Mouse (Mus musculus) heart, adult 8-10 months (tissue): ENCODE data around the gene Trim46. TPM values are rescaled to one million over a fixed set of nuclear protein-coding genes. Genes with fewer than 3 reads are reported as not detected.
"Not testable (repeated sequence)": the region's sequence is repeated elsewhere in the genome, so short reads cannot be mapped to it uniquely, and the experiment has no call there.

Experiments used
- DNase-seq: peaks from one replicate; pipeline ENCODE4 v3.0.0; 2022; ENCODE audit warnings: low spot score
- total RNA-seq, 4 experiments: library from RNA; stranded (reverse); gene quantifications; 2 replicates each; pipeline ENCODE4 v1.2.4; 2022

Gene Trim46
- total RNA-seq, 4 experiments from 2014 or later = 0.34 to 0.87 (median 0.83) TPM

GRCm38 (mm10) chr3:89233562-89234110, 12.5 kb downstream of the Trim46 start:
- DNase-seq = no peak

- no peak for DNase-seq
Measured at GRCm38 (mm10) chr3:89232614-89233013, 13.5 kb downstream of the Trim46 start.

GRCm38 (mm10) chr3:89231772-89232275, 14.3 kb downstream of the Trim46 start:
- no peak for DNase-seq

- no peak for DNase-seq
Measured at GRCm38 (mm10) chr3:89231345-89231744, 14.8 kb downstream of the Trim46 start.

- no peak for DNase-seq
Measured at GRCm38 (mm10) chr3:89230561-89230960, 15.5 kb downstream of the Trim46 start.

- no peak for DNase-seq
Measured at GRCm38 (mm10) chr3:89229276-89229675, 16.8 kb downstream of the Trim46 start.

- DNase-seq = no peak
Measured at GRCm38 (mm10) chr3:89228836-89229235, 17.3 kb downstream of the Trim46 start, which contains the start of gene Muc1. Gene Muc1 (plus strand): TSS chr3:89229057.

GRCm38 (mm10) chr3:89228180-89228549, 17.9 kb downstream of the Trim46 start:
- DNase-seq = peak; percentile 89

GRCm38 (mm10) chr3:89227307-89228179, 18.6 kb downstream of the Trim46 start:
- peak; percentile 80 for DNase-seq

GRCm38 (mm10) chr3:89226900-89227299, 19.2 kb downstream of the Trim46 start, which contains the start of gene Mtx1:
Gene Mtx1 (minus strand): TSS chr3:89227088.
- no peak for DNase-seq

- no peak for DNase-seq
Measured at GRCm38 (mm10) chr3:89226361-89226760, 19.7 kb downstream of the Trim46 start.

GRCm38 (mm10) chr3:89225918-89226317, 20.2 kb downstream of the Trim46 start:
- DNase-seq = no peak

- DNase-seq = no peak
Measured at GRCm38 (mm10) chr3:89225321-89225815, 20.7 kb downstream of the Trim46 start.

GRCm38 (mm10) chr3:89224796-89225195, 21.3 kb downstream of the Trim46 start:
- DNase-seq = no peak

- DNase-seq = no peak
Measured at GRCm38 (mm10) chr3:89221167-89221566, 24.9 kb downstream of the Trim46 start.

- no peak for DNase-seq
Measured at GRCm38 (mm10) chr3:89219546-89219945, 26.6 kb downstream of the Trim46 start.

GRCm38 (mm10) chr3:89218271-89218670, 27.8 kb downstream of the Trim46 start:
- no peak for DNase-seq

GRCm38 (mm10) chr3:89216407-89216806, 29.7 kb downstream of the Trim46 start:
- not testable (repeated sequence) for DNase-seq

- DNase-seq = peak; percentile 84
Measured at GRCm38 (mm10) chr3:89215853-89216252, 30.3 kb downstream of the Trim46 start.

- no peak for DNase-seq
Measured at GRCm38 (mm10) chr3:89214681-89215411, 31.3 kb downstream of the Trim46 start, which contains the start of gene Thbs3. Gene Thbs3 (plus strand): TSS chr3:89215180.

GRCm38 (mm10) chr3:89213803-89214530, 32.1 kb downstream of the Trim46 start:
- peak; percentile 93 for DNase-seq
